In the genomic region with DNA sequence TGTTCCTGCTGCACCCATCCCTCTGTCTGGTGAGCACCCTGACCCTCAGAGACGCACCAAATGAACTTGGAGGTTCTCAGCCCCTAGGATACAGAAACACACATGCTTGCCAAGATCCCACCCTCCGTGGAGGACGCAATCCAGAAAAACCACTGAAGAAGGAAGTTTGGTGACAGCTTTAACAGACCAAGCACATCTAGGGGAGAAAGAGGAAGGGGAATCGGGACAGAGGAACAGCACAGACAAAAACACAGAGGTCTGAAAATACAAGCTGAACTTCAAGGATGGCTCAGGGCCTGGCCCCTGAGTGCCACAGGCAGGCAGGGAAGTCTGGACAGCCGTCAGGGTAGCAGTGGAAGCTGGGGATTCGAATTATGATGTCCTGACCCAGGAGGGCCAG, we compare ENCODE assay signal across 9 mouse cellular contexts. TPM values are rescaled to one million over a fixed set of nuclear protein-coding genes. Genes with fewer than 3 reads are reported as not detected.
DNase-seq lines count a peak whose midpoint lies in the region; ATAC-seq and TF ChIP-seq lines count a peak whose summit lies in the region.
"Had no signal": no experiment of that assay in that cellular context is flagged by ENCODE, and none has a peak within 500 bp of the region (broad histone marks: within the 10 kb centered on the region; RNA-seq: fewer than 3 reads in every experiment).

No protein-coding gene starts in this region.

- no peak for DNase-seq in heart, postnatal 14 days
- no peak for DNase-seq in CH12.LX (ENCODE audit: extremely low read depth)
- no peak for DNase-seq in ovary, postnatal 36 days (ENCODE audit: low spot score)
- DNase-seq in retina, embryonic 14.5 days (ENCODE audit: low spot score): no peak
- DNase-seq in layer of hippocampus, adult 11-12 months (ENCODE audit: low spot score): no peak

- H3K4me2 ChIP-seq in heart, embryonic 11.5 days: peak overlapping the region; percentile 9
- peak overlapping the region; percentile 85 for H3K4me2 ChIP-seq in CH12.LX (ENCODE audit: insufficient read depth, low read depth, poor library complexity, severe bottlenecking)
- 0 out of 2 replicates have a peak overlapping the region, but pooled peaks have one; percentile 61 for H3K4me2 ChIP-seq in heart, embryonic 12.5 days
- peak overlapping the region; percentile 49 for H3K4me2 ChIP-seq in liver, embryonic 15.5 days

- no peak for TF ChIP-seq RAD21 in CH12.LX (IDR thresholded peaks at IDR 0.05; ENCODE audit: low read depth, low read length)

- peaks cover 84% of the 10 kb centered on the region for H3K79me2 ChIP-seq in CH12.LX (replicated peaks; ENCODE audit: control insufficient read depth, extremely low read depth, insufficient read depth, poor library complexity, severe bottlenecking)

- H3K9ac ChIP-seq in heart, embryonic 11.5 days (ENCODE audit: low read depth, low read length): no peak overlapping the region
- H3K9ac ChIP-seq in CH12.LX (ENCODE audit: insufficient read depth, low read depth): peak overlapping the region; percentile 97
- no peak overlapping the region for H3K9ac ChIP-seq in heart, embryonic 12.5 days
- no peak overlapping the region; the same call in 1 of the 2 replicates for H3K9ac ChIP-seq in liver, embryonic 15.5 days

- dilution Hi-C loops in CH12.LX (cut with MboI; ENCODE audit: extremely low pct_ligation_motif_present, extremely low pct_unique_long_range_greater_than_20kb, low sequenced_read_pairs): no loop called here

- TF ChIP-seq EP300 in CH12.LX (IDR thresholded peaks at IDR 0.05; ENCODE audit: low read length): no peak

- H3K4me1 ChIP-seq in heart, embryonic 11.5 days (ENCODE audit: control insufficient read depth, insufficient read depth, low read length): peaks cover 41% of the 10 kb centered on the region
- H3K4me1 ChIP-seq in CH12.LX (ENCODE audit: control insufficient read depth in 1 of 2, insufficient read depth in 2 of 2): peaks cover 38 to 84% of the 10 kb centered on the region in 2 experiments
- peaks cover 71% of the 10 kb centered on the region for H3K4me1 ChIP-seq in heart, embryonic 12.5 days (replicated peaks)
- peaks cover 86% of the 10 kb centered on the region for H3K4me1 ChIP-seq in liver, embryonic 15.5 days (replicated peaks)

- TF ChIP-seq CTCF in CH12.LX (conservative IDR thresholded peaks at IDR 0.05 in 1 of 2, IDR thresholded peaks at IDR 0.05 in 1 of 2; ENCODE audit: low read depth in 2 of 2, low read length in 2 of 2): no peak

- no peaks in the 10 kb centered on the region for H3K9me3 ChIP-seq in heart, embryonic 11.5 days (replicated peaks; ENCODE audit: control insufficient read depth, low read length)
- H3K9me3 ChIP-seq in CH12.LX (replicated peaks; ENCODE audit: low read length): peaks cover 11% of the 10 kb centered on the region
- no peaks in the 10 kb centered on the region for H3K9me3 ChIP-seq in heart, embryonic 12.5 days (replicated peaks)
- no peaks in the 10 kb centered on the region for H3K9me3 ChIP-seq in liver, embryonic 15.5 days (replicated peaks)

- no peak overlapping the region for H3K27ac ChIP-seq in heart, embryonic 11.5 days (ENCODE audit: low read depth, low read length)
- peak overlapping the region; percentile 95 for H3K27ac ChIP-seq in CH12.LX (ENCODE audit: insufficient read depth, low read depth)
- no peak overlapping the region for H3K27ac ChIP-seq in heart, embryonic 12.5 days (ENCODE audit: poor library complexity, severe bottlenecking)
- H3K27ac ChIP-seq in liver, embryonic 15.5 days (replicated peaks): peak overlapping the region; percentile 72

- ATAC-seq in heart, embryonic 11.5 days (replicated peaks; ENCODE audit: insufficient number of reproducible peaks, low FRiP score, low TSS enrichment): no peak
- ATAC-seq in heart, embryonic 12.5 days (ENCODE audit: insufficient number of reproducible peaks, low FRiP score): no peak
- ATAC-seq in liver, embryonic 15.5 days (ENCODE audit: insufficient read depth): no peak

- H3K4me3 ChIP-seq in heart, embryonic 11.5 days (ENCODE audit: low read depth, low read length): no peak overlapping the region
- H3K4me3 ChIP-seq in CH12.LX (replicated peaks in 1 of 3; ENCODE audit: low read depth in 2 of 3, low read length in 2 of 3, poor library complexity in 1 of 3): peak overlapping the region; percentile 69 to 77 (median 70)
- no peak overlapping the region for H3K4me3 ChIP-seq in heart, embryonic 12.5 days
- H3K4me3 ChIP-seq in liver, embryonic 15.5 days (replicated peaks): peak overlapping the region; percentile 46

- no peaks in the 10 kb centered on the region; the same call in 1 of the 2 replicates for H3K27me3 ChIP-seq in heart, embryonic 11.5 days (ENCODE audit: control insufficient read depth, insufficient read depth, low read length)
- H3K27me3 ChIP-seq in CH12.LX (replicated peaks): no peaks in the 10 kb centered on the region
- no peaks in the 10 kb centered on the region for H3K27me3 ChIP-seq in heart, embryonic 12.5 days (replicated peaks)
- H3K27me3 ChIP-seq in liver, embryonic 15.5 days: no peaks in the 10 kb centered on the region

- in situ Hi-C loops in CH12.LX (cut with MboI; ENCODE audit: low pct_ligation_motif_present, low pct_unique_long_range_greater_than_20kb, low sequenced_read_pairs): loop anchor here (10.0 to 25.0 kb wide), 4 partner anchors 47 to 536 kb away; a partner anchor contains a TSS

- TF ChIP-seq POLR2A in CH12.LX (IDR thresholded peaks at IDR 0.05; ENCODE audit: low read depth, low read length): no peak

- WGBS in heart, embryonic 11.5 days (ENCODE audit: insufficient replicate concordance): 68% methylated on average over 6 of the region's 6 CpGs
- WGBS in heart, embryonic 12.5 days: 57% methylated on average over 6 of the region's 6 CpGs
- 28% methylated on average over 6 of the region's 6 CpGs for WGBS in liver, embryonic 15.5 days (ENCODE audit: insufficient replicate concordance)

- intact Hi-C loops in heart, postnatal 14 days (cut with DNase I): no loop called here

- no peaks in the 10 kb centered on the region for H3K36me3 ChIP-seq in heart, embryonic 11.5 days (ENCODE audit: control insufficient read depth, insufficient read depth, low read length)
- peaks cover 25 to 38% of the 10 kb centered on the region in 2 experiments for H3K36me3 ChIP-seq in CH12.LX (replicated peaks in 1 of 2; ENCODE audit: control insufficient read depth in 1 of 2, insufficient read depth in 1 of 2, low read length in 1 of 2)
- no peaks in the 10 kb centered on the region for H3K36me3 ChIP-seq in heart, embryonic 12.5 days
- H3K36me3 ChIP-seq in liver, embryonic 15.5 days (replicated peaks): 0 out of 2 replicates have a peak, but pooled peaks cover 3% of the 10 kb centered on the region

TF ChIP-seq in CH12.LX, 34 proteins besides CTCF, POLR2A, EP300 and RAD21:
- TF ChIP-seq ELF1 (IDR thresholded peaks at IDR 0.05; ENCODE audit: low read depth, low read length) (no peak), UBTF (IDR thresholded peaks at IDR 0.05; ENCODE audit: low read depth, low read length) (no peak), SMC3 (IDR thresholded peaks at IDR 0.05; ENCODE audit: low read depth, low read length) (no peak), JUND (conservative IDR thresholded peaks at IDR 0.05; ENCODE audit: low read depth, low read length) (no peak), POLR2AphosphoS2 (IDR thresholded peaks at IDR 0.05; ENCODE audit: low read depth, low read length) (no peak), MAX (IDR thresholded peaks at IDR 0.05; ENCODE audit: low read length) (no peak), NELFE (IDR thresholded peaks at IDR 0.05; ENCODE audit: low read depth, low read length) (no peak), USF2 (conservative IDR thresholded peaks at IDR 0.05; ENCODE audit: low read depth, low read length) (no peak), MYC (IDR thresholded peaks at IDR 0.05; ENCODE audit: low read depth, low read length) (no peak), IRF4 (IDR thresholded peaks at IDR 0.05; ENCODE audit: low read depth, low read length) (no peak)
TF ChIP-seq in CH12.LX: peak in this region for 0.

RNA-seq across cellular contexts. Expression of a gene that starts 1.5 kb away (rescaled TPM):
- polyA plus RNA-seq in heart, embryonic 11.5 days (2014; fragmentation: Nextera tagmentation; extraction: Ambion mirVana): 3.1 and 3.2 TPM in 2 replicates
- total RNA-seq in heart, postnatal 14 days (2021): 1 to 10 TPM; 4.3 to 6.2 TPM
- total RNA-seq in CH12.LX (2012; rRNA removed) (19.3 and 28.0 TPM in 2 replicates), CH12.LX (2014; rRNA removed) (5.1 and 6.5 TPM in 2 replicates)
- polyA plus RNA-seq in CH12.LX (2012; ENCODE audit: insufficient read length, low read depth): 28.5 and 37.5 TPM in 2 replicates
- polyA plus RNA-seq in heart, embryonic 12.5 days (2016; fragmentation: Nextera tagmentation; extraction: Ambion mirVana): 3.0 and 3.3 TPM in 2 replicates
- 4.8 and 5.7 TPM in 2 replicates for polyA plus RNA-seq in liver, embryonic 15.5 days (2015; fragmentation: Nextera tagmentation; extraction: Ambion mirVana)

RNA-seq across cellular contexts. Expression of a gene that starts 39.4 kb away (rescaled TPM):
- not detected in 2 replicates for polyA plus RNA-seq in heart, embryonic 11.5 days (2014; fragmentation: Nextera tagmentation; extraction: Ambion mirVana)
- under 1 TPM in 1 of 2 experiments, not detected in 1; 0.29 TPM for total RNA-seq in heart, postnatal 14 days (2021)
- total RNA-seq in CH12.LX (2012; rRNA removed) (not detected in 2 replicates), CH12.LX (2014; rRNA removed) (not detected in 2 replicates)
- 0.53 TPM in 1 of 2 replicates, not detected in the other for polyA plus RNA-seq in CH12.LX (2012; ENCODE audit: insufficient read length, low read depth)
- polyA plus RNA-seq in heart, embryonic 12.5 days (2016; fragmentation: Nextera tagmentation; extraction: Ambion mirVana): not detected in 2 replicates
- not detected in 2 replicates for polyA plus RNA-seq in liver, embryonic 15.5 days (2015; fragmentation: Nextera tagmentation; extraction: Ambion mirVana)
- polyA plus RNA-seq: neural tube, embryonic 14.5 days had no signal

RNA-seq across cellular contexts. Expression of a gene that starts 45.7 kb away (rescaled TPM):
- not detected in 2 replicates for polyA plus RNA-seq in heart, embryonic 11.5 days (2014; fragmentation: Nextera tagmentation; extraction: Ambion mirVana)
- 1 to 10 TPM in 1 of 2 experiments, under 1 TPM in 1; 0.49 to 1.4 TPM for total RNA-seq in heart, postnatal 14 days (2021)
- not detected in 2 replicates for total RNA-seq in CH12.LX (2012; rRNA removed)
- not detected in 2 replicates for total RNA-seq in CH12.LX (2014; rRNA removed)
- 0.30 and 0.33 TPM in 2 replicates for polyA plus RNA-seq in CH12.LX (2012; ENCODE audit: insufficient read length, low read depth)
- polyA plus RNA-seq in heart, embryonic 12.5 days (2016; fragmentation: Nextera tagmentation; extraction: Ambion mirVana): not detected in 2 replicates
- polyA plus RNA-seq in liver, embryonic 15.5 days (2015; fragmentation: Nextera tagmentation; extraction: Ambion mirVana): not detected in 2 replicates
- polyA plus RNA-seq: neural tube, embryonic 14.5 days had no signal

RNA-seq across cellular contexts. Expression of a gene that starts 57.3 kb away (rescaled TPM):
- polyA plus RNA-seq in heart, embryonic 11.5 days (2014; fragmentation: Nextera tagmentation; extraction: Ambion mirVana): not detected in 2 replicates
- under 1 TPM; 0.50 to 0.78 TPM for total RNA-seq in heart, postnatal 14 days (2021)
- not detected in 2 replicates for total RNA-seq in CH12.LX (2012; rRNA removed)
- not detected in 2 replicates for total RNA-seq in CH12.LX (2014; rRNA removed)
- polyA plus RNA-seq in CH12.LX (2012; ENCODE audit: insufficient read length, low read depth): not detected in 2 replicates
- not detected in 2 replicates for polyA plus RNA-seq in heart, embryonic 12.5 days (2016; fragmentation: Nextera tagmentation; extraction: Ambion mirVana)
- 0.50 and 0.77 TPM in 2 replicates for polyA plus RNA-seq in liver, embryonic 15.5 days (2015; fragmentation: Nextera tagmentation; extraction: Ambion mirVana)
- polyA plus RNA-seq: neural tube, embryonic 14.5 days had no signal

Comparison
In these comparisons a context has a peak if more than half of its experiments do, and no peak if none do; other contexts are left out.
1. H3K27ac ChIP-seq: peak in CH12.LX (single experiment) and liver, embryonic 15.5 days (single experiment); none in heart, embryonic 11.5 days (single experiment) and heart, embryonic 12.5 days (single experiment).
2. H3K4me2 ChIP-seq: peak in every context shown above with its lines; median percentile 85 in CH12.LX; 61 in heart, embryonic 12.5 days; 49 in liver, embryonic 15.5 days; 9 in heart, embryonic 11.5 days.
3. H3K4me3 ChIP-seq: peak in CH12.LX (3 of 3) and liver, embryonic 15.5 days (single experiment); none in heart, embryonic 11.5 days (single experiment) and heart, embryonic 12.5 days (single experiment).